Mouse (Mus musculus) limb, embryonic 15.5 days (tissue): ENCODE results near the gene Zdhhc14. TPM values are rescaled to one million over a fixed set of nuclear protein-coding genes. Genes with fewer than 3 reads are reported as not detected.

Source experiments
- ATAC-seq: fragments of 200-750 bp; cut with Nextera tagmentation; 2 replicates; pipeline ENCODE4 v1.8.0; 2017; ENCODE audit warnings: low read depth, moderate TSS enrichment; ENCODE audit not compliant: insufficient number of reproducible peaks, low FRiP score, low TSS enrichment
- H3K27ac ChIP-seq: fragments of 300-500 bp; sonication (generic); 2 replicates; pipeline ENCODE4 v1.5.1; 2015; ENCODE audit warnings: moderate library complexity, mild to moderate bottlenecking, inconsistent platforms
- H3K27me3 ChIP-seq: fragments of 300-500 bp; sonication (generic); 2 replicates; pipeline ENCODE4 v1.6.1; 2015; ENCODE audit warnings: inconsistent platforms
- H3K36me3 ChIP-seq: fragments of 300-500 bp; sonication (generic); 2 replicates; pipeline ENCODE4 v1.6.1; 2015; ENCODE audit warnings: inconsistent platforms
- H3K4me1 ChIP-seq: fragments of 300-500 bp; sonication (generic); 2 replicates; pipeline ENCODE4 v1.6.1; 2015; ENCODE audit warnings: inconsistent platforms
- H3K4me2 ChIP-seq: fragments of 300-500 bp; sonication (generic); 2 replicates; pipeline ENCODE4 v1.6.1; 2015; ENCODE audit warnings: mild to moderate bottlenecking, inconsistent platforms
- H3K4me3 ChIP-seq: fragments of 300-500 bp; sonication (generic); 2 replicates; pipeline ENCODE4 v1.5.1; 2015; ENCODE audit warnings: mild to moderate bottlenecking, inconsistent platforms
- H3K9ac ChIP-seq: fragments of 300-500 bp; sonication (generic); 2 replicates; pipeline ENCODE4 v1.6.1; 2015; ENCODE audit warnings: inconsistent platforms
- H3K9me3 ChIP-seq: fragments of 300-500 bp; sonication (generic); 2 replicates; pipeline ENCODE4 v1.6.1; 2016; ENCODE audit warnings: inconsistent platforms
- WGBS: fragments of 180-500 bp; shearing (Covaris S2); methylation state at CpG from one replicate; pipeline ENCODE4 v1.1.7; 2015; 5-methylcytosine and 5-hydroxymethylcytosine counted together
- polyA plus RNA-seq: library from polyadenylated mRNA; unstranded; fragments of >200 nt; fragmentation: Nextera tagmentation; extraction: Ambion mirVana; gene quantifications from 2 replicates; pipeline ENCODE4 v1.2.1, GENCODE M21; 2015

The Zdhhc14 gene
- polyA plus RNA-seq, 1 experiment from 2014 or later: 5.1 TPM

GRCm38 (mm10) chr17:5506988-5507387, 14.6 kb downstream of the Zdhhc14 start:
- Histone ChIP-seq H3K9me3 (no peaks in the 10 kb centered on the region), H3K9ac (no peak overlapping the region), H3K27ac (no peak overlapping the region), H3K4me2 (no peak overlapping the region), H3K36me3 (no peaks in the 10 kb centered on the region), H3K4me3 (no peak overlapping the region), H3K27me3 (no peaks in the 10 kb centered on the region), H3K4me1 (peaks cover 10% of the 10 kb centered on the region; the same call in 1 of the 2 replicates)
- ATAC-seq: no peak
- 45% methylated on average over 5 of the region's 5 CpGs for WGBS

- no peak overlapping the region for H3K27ac ChIP-seq
- no peaks in the 10 kb centered on the region for H3K27me3 ChIP-seq
- ATAC-seq: no peak
- H3K4me3 ChIP-seq: no peak overlapping the region
- H3K4me2 ChIP-seq: no peak overlapping the region
- peaks cover 10% of the 10 kb centered on the region; the same call in 1 of the 2 replicates for H3K4me1 ChIP-seq
- H3K9me3 ChIP-seq: no peaks in the 10 kb centered on the region
- 83% methylated on average over 4 of the region's 4 CpGs for WGBS
- no peak overlapping the region for H3K9ac ChIP-seq
- H3K36me3 ChIP-seq: no peaks in the 10 kb centered on the region
Measured at GRCm38 (mm10) chr17:5508030-5508429, 15.7 kb downstream of the Zdhhc14 start.

- no peaks in the 10 kb centered on the region for H3K36me3 ChIP-seq
- peaks cover 10% of the 10 kb centered on the region; the same call in 1 of the 2 replicates for H3K4me1 ChIP-seq
- no peak overlapping the region for H3K27ac ChIP-seq
- 84% methylated on average over 9 of the region's 9 CpGs for WGBS
- ATAC-seq: no peak
- H3K4me2 ChIP-seq: no peak overlapping the region
- no peaks in the 10 kb centered on the region for H3K27me3 ChIP-seq
- no peaks in the 10 kb centered on the region for H3K9me3 ChIP-seq
- no peak overlapping the region for H3K4me3 ChIP-seq
- H3K9ac ChIP-seq: no peak overlapping the region
Measured at GRCm38 (mm10) chr17:5510564-5510963, 18.2 kb downstream of the Zdhhc14 start.

GRCm38 (mm10) chr17:5511724-5512123, 19.4 kb downstream of the Zdhhc14 start:
- Histone ChIP-seq H3K27me3 (no peaks in the 10 kb centered on the region), H3K36me3 (no peaks in the 10 kb centered on the region), H3K4me3 (no peak overlapping the region), H3K9me3 (no peaks in the 10 kb centered on the region), H3K27ac (no peak overlapping the region), H3K4me1 (peaks cover 6% of the 10 kb centered on the region; the same call in 1 of the 2 replicates), H3K4me2 (no peak overlapping the region), H3K9ac (no peak overlapping the region)
- 87% methylated on average over 6 of the region's 6 CpGs for WGBS
- ATAC-seq: no peak

GRCm38 (mm10) chr17:5519466-5519865, 27.1 kb downstream of the Zdhhc14 start:
- ATAC-seq: no peak
- Histone ChIP-seq H3K4me3 (no peak overlapping the region), H3K27me3 (no peaks in the 10 kb centered on the region), H3K36me3 (no peaks in the 10 kb centered on the region), H3K4me1 (no peaks in the 10 kb centered on the region), H3K9ac (no peak overlapping the region), H3K9me3 (no peaks in the 10 kb centered on the region), H3K4me2 (no peak overlapping the region), H3K27ac (no peak overlapping the region)
- 84% methylated on average over 10 of the region's 10 CpGs for WGBS

GRCm38 (mm10) chr17:5519910-5520592, 27.7 kb downstream of the Zdhhc14 start:
- H3K9ac ChIP-seq: no peak overlapping the region
- H3K27ac ChIP-seq: no peak overlapping the region
- no peaks in the 10 kb centered on the region for H3K36me3 ChIP-seq
- no peak overlapping the region for H3K4me3 ChIP-seq
- no peak for ATAC-seq
- no peaks in the 10 kb centered on the region for H3K4me1 ChIP-seq
- no peaks in the 10 kb centered on the region for H3K9me3 ChIP-seq
- no peaks in the 10 kb centered on the region for H3K27me3 ChIP-seq
- 74% methylated on average over 13 of the region's 13 CpGs for whole genome bisulfite sequencing
- H3K4me2 ChIP-seq: no peak overlapping the region

- H3K9me3 ChIP-seq: no peaks in the 10 kb centered on the region
- no peak for ATAC-seq
- H3K27me3 ChIP-seq: no peaks in the 10 kb centered on the region
- H3K27ac ChIP-seq: no peak overlapping the region
- no peaks in the 10 kb centered on the region for H3K4me1 ChIP-seq
- no peak overlapping the region for H3K9ac ChIP-seq
- H3K36me3 ChIP-seq: no peaks in the 10 kb centered on the region
- H3K4me2 ChIP-seq: no peak overlapping the region
- WGBS: 70% methylated on average over 1 of the region's 1 CpGs
- H3K4me3 ChIP-seq: no peak overlapping the region
Measured at GRCm38 (mm10) chr17:5521532-5521931, 29.2 kb downstream of the Zdhhc14 start.

GRCm38 (mm10) chr17:5529552-5529951, 37.2 kb downstream of the Zdhhc14 start:
- Histone ChIP-seq H3K4me2 (no peak overlapping the region), H3K4me3 (no peak overlapping the region), H3K4me1 (no peaks in the 10 kb centered on the region), H3K27ac (no peak overlapping the region), H3K36me3 (no peaks in the 10 kb centered on the region), H3K27me3 (no peaks in the 10 kb centered on the region), H3K9ac (no peak overlapping the region), H3K9me3 (no peaks in the 10 kb centered on the region)
- no peak for ATAC-seq
- 91% methylated on average over 6 of the region's 6 CpGs for WGBS

- Histone ChIP-seq H3K36me3 (no peaks in the 10 kb centered on the region), H3K4me3 (no peak overlapping the region), H3K27me3 (no peaks in the 10 kb centered on the region), H3K27ac (no peak overlapping the region), H3K9me3 (no peaks in the 10 kb centered on the region), H3K4me2 (no peak overlapping the region), H3K4me1 (no peaks in the 10 kb centered on the region), H3K9ac (no peak overlapping the region)
- 22% methylated on average over 5 of the region's 5 CpGs for WGBS
- no peak for ATAC-seq
Measured at GRCm38 (mm10) chr17:5532816-5533215, 40.5 kb downstream of the Zdhhc14 start.

- H3K27ac ChIP-seq: no peak overlapping the region
- H3K4me3 ChIP-seq: no peak overlapping the region
- H3K36me3 ChIP-seq: no peaks in the 10 kb centered on the region
- H3K27me3 ChIP-seq: no peaks in the 10 kb centered on the region
- H3K9me3 ChIP-seq: no peaks in the 10 kb centered on the region
- H3K9ac ChIP-seq: no peak overlapping the region
- WGBS: 46% methylated on average over 3 of the region's 4 CpGs
- no peak overlapping the region for H3K4me2 ChIP-seq
- ATAC-seq: no peak
- no peaks in the 10 kb centered on the region for H3K4me1 ChIP-seq
Measured at GRCm38 (mm10) chr17:5535357-5535756, 43.0 kb downstream of the Zdhhc14 start.

- no peaks in the 10 kb centered on the region for H3K27me3 ChIP-seq
- ATAC-seq: no peak
- H3K36me3 ChIP-seq: no peaks in the 10 kb centered on the region
- 63% methylated on average over 10 of the region's 12 CpGs for WGBS
- H3K4me3 ChIP-seq: no peak overlapping the region
- no peaks in the 10 kb centered on the region for H3K4me1 ChIP-seq
- no peaks in the 10 kb centered on the region for H3K9me3 ChIP-seq
- no peak overlapping the region for H3K27ac ChIP-seq
- no peak overlapping the region for H3K4me2 ChIP-seq
- no peak overlapping the region for H3K9ac ChIP-seq
Measured at GRCm38 (mm10) chr17:5536259-5537094, 44.1 kb downstream of the Zdhhc14 start.

GRCm38 (mm10) chr17:5537095-5537575, 44.8 kb downstream of the Zdhhc14 start:
- Histone ChIP-seq H3K4me1 (no peaks in the 10 kb centered on the region), H3K4me3 (no peak overlapping the region), H3K9ac (no peak overlapping the region), H3K36me3 (no peaks in the 10 kb centered on the region), H3K9me3 (no peaks in the 10 kb centered on the region), H3K4me2 (no peak overlapping the region), H3K27me3 (no peaks in the 10 kb centered on the region), H3K27ac (no peak overlapping the region)
- WGBS: 71% methylated on average over 11 of the region's 11 CpGs
- no peak for ATAC-seq
